Mouse (Mus musculus): ENCODE measurements around the gene Zfp217.
"Not testable (repeated sequence)": the region's sequence is repeated elsewhere in the genome, so short reads cannot be mapped to it uniquely, and the experiment has no call there.

Gene Zfp217

DNA sequence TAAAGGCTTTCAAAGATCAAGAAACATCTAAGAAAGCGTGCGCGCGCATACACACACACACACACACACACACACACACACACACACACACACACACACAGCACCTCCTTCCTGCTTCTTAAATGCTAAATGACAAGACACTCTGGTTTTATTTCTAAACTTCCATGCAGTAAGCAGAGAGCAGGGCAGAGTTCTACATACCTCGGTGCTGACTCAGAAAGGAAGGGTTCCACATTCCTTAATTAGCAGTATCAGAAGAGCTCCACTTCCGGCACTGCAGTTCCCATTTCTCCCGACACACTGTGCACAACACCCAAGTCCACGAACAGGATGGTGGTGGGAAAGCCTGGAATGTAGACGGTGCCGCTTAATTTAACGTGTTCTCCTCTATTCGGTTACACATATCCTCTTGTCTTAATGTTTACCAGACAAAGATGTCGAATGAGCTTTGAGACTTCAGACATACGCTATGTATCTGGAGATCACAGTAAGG lies at the start of gene Zfp217:
Gene Zfp217, minus strand, starts transcription at position 443 of the 493 bp plus-strand sequence.
- no peak for DNase-seq (ENCODE audit: low read depth)

DNA sequence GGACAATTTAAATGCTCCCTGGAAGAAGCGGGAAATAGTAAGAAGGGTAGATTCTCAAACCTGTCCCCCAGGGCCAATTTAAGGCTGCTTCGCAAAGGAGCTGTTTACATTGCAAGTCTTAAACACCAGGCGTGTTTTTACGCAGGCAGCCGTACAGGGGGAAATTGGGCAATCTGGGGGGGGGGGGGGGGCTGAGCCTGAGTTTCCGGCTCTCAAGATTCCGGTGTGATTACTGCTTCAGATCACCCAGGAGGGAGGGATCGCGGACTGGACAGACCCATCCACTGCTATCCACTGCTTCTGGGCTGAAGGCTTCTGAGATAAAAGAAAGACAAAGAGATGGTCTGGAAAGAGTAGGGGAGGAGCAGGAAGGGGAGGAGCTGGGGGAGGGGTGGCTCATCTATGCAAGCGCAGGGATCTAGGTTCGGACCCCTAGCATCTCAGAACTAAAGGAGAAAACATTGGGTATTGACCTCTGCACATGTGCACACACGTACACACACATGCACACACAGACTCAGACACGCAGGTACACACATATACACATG lies 47.7 kb upstream of the Zfp217 start:
- DNase-seq (ENCODE audit: low read depth) = no peak

DNA sequence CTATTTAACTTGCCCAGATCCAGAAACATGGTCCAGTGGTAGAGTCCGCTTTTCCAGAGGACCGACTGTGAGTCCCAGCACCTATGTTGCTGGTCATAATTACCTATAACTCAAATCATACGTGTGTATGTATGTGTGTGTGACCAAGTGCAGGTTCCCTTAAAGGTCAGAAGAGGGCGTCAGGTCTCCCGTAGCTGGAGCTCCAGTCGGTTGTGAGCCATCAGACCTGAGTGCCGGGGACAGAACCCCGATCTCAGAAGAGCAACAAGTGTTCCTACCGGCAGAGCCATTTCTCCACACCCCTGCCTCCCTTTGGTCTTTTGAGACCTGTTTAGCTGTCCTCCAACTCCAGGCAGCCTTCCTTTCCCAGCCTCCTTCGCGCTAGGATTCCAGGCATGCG lies 46.9 kb upstream of the Zfp217 start:
- no peak for DNase-seq (ENCODE audit: low read depth)

DNA sequence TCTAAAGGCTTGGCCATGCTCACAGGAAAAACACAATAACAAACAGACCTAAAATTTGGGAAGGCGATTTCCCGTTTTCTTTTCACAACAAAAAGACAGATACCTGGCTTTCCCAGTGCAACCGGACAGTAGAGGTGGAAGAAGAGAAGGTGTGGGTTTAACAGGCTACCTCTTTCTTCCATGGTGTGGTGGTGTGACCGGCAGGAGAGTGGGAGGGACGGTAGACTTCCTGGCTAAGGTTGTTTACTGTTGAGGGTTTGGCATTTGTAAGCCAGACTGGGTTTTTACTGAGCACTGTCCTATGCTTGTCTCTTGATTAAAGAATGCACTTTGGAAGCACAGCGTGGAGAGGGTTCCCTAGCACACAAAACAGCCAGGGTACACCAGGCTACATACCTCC lies 45.9 kb upstream of the Zfp217 start:
- DNase-seq (ENCODE audit: low read depth) = no peak

DNA sequence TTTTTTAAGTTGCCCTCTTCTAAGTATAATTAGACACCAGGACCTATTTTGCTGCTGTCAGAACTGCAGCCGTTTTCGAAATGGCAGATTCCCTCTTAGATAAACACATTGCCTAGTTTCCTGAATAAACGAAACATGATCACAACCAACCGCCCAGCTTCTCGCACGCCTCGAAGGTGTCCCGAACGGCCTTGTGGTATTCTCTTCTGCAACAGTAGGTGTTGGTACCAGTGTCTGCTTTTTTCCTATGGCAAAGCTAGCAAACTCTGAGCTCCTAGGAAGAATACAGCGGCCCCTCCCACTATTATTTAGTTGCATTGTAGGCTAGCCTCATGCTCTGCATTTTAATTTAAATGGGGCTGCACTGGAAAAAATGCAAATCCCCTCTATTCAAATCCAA lies 45.3 kb upstream of the Zfp217 start:
- DNase-seq (ENCODE audit: low read depth) = no peak

DNA sequence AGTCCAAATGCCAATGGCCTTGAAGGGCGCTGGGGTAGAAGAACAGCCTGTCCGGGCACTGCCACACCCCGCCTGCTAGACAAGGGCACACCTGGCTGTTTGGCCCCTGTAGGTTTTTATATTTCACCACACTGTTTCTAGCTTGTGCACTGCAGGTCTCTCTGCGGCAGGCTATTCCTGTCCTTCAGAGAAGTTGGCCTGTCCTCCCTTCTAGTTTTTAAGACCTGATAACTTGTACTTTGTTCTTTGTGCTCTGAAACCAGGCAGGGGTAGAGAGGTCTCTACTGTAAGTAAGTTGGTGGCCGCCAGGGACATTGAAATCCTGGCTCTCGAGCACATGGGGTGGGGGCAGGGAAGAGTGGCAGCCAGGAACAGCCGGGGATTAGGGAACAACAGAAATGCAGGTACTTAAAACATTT lies 44.8 kb upstream of the Zfp217 start:
- no peak for DNase-seq (ENCODE audit: low read depth)

DNA sequence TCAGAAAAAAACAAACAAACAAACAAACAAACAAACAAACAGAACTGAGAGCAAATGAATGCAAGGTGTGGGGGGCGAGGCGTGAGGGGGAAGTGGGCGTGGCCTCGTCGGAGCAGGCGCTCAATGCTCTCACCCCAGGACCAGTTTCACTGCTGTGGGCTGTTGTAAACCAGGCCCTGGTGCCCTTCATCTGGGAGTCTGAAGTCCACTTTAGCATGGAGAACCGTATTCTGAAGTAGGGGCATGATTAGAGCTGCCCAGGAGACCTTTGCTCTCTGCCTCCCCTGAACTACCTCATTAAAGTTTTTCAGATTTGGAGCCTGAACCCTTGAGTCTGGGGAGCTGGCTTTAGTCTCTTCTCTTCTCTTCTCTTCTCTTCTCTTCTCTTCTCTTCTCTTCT lies 40.8 kb upstream of the Zfp217 start:
- no peak for DNase-seq (ENCODE audit: low read depth)

DNA sequence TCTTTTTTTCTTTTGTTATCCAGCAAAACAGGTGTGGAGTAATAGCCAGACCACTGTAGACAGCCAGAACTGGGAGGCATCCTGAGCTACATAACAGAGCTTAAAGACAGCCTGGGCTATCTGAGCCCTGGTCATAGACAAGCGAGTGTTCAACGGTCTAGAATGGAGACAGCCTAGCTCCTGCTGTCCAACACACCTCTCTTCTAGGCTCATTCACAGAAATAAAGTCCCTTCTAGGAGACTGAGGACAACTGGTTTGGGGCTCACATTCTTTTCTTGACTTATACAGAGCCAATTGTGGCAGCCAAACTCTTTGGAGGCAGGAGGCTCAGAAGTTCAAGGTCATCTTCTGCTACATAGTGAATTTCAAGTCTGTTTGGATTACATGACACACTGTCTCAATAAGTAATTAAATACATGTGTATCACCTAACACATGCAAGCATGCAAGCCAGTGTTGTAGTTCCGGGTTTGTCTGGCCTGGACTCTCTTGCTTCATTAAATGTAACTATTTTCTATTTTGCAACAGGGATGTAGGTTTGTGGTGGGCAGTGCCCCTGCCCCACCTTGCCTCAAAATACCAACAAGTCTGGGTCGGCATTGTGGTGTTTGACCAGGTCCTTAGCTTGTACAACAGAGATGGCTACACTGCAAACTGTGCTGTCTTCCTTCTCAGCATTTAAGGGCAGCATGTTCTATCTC lies 37.4 kb upstream of the Zfp217 start:
- DNase-seq (ENCODE audit: low read depth) = no peak

- DNase-seq (ENCODE audit: low read depth) = no peak
Measured at GRCm38 (mm10) chr2:170184175-170184983, 36.5 kb upstream of the Zfp217 start.

DNA sequence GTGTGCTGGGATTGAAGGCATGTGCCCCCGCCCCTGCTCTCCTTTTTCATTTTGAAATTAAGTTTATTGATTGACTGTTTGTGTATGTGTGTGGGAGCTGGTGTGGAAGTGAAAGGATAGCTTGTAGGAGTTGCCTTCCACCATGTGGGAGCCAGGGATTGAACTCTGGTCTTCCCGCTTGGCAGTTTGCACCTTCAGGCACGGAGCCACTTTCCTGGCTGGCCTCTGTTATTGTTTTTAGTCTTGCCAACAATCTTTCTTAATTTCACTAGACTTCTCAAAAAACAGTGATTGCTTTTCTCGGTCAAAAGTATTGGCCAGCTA lies 35.9 kb upstream of the Zfp217 start:
- no peak for DNase-seq (ENCODE audit: low read depth)

DNA sequence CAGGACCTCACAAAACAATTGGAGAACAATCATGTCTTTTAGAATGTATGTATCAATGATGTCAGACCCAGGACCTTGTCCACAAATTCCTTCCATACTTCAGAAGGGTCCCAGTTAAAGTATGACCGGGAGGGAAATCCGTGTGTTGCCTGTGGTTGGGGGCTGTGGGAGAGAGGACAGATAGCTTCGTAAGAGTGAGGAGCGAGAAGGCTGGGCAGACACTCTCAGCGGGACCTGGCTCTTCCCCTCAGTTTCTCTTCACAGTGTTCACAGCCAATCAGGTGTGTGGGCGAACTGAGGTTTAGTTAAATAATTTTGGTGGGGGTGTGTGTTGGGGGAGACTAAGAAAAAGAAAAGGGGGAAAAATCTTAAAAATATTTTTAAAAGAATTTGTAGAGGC lies 34.0 kb upstream of the Zfp217 start:
- DNase-seq (ENCODE audit: low read depth) = no peak

- not testable (repeated sequence) for DNase-seq (ENCODE audit: low read depth)
Measured at GRCm38 (mm10) chr2:170180769-170181168, 32.9 kb upstream of the Zfp217 start.

- DNase-seq (ENCODE audit: low read depth) = no peak
Measured at GRCm38 (mm10) chr2:170179317-170179716, 31.4 kb upstream of the Zfp217 start.

DNA sequence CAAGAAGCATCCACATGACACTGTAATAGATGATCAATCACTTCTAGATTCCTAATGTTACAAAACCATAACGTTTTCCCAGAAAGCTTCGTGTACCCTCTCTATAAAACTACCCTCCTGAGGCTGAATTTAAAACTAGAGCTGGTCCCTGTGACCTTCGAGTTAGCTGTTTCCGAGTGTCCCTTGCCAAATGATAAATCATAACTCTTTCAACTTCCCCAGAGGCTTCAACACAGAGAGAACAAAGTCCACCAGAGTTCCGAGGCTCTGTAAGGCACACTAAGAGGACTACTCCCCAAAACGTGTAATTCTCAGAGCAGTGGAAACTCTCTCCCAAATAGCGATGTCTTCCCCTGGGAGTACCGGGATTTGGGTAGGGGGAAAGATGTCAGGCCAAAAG lies 29.4 kb upstream of the Zfp217 start:
- DNase-seq (ENCODE audit: low read depth) = no peak

- DNase-seq (ENCODE audit: low read depth) = no peak
Measured at GRCm38 (mm10) chr2:170176284-170176926, 28.5 kb upstream of the Zfp217 start.

DNA sequence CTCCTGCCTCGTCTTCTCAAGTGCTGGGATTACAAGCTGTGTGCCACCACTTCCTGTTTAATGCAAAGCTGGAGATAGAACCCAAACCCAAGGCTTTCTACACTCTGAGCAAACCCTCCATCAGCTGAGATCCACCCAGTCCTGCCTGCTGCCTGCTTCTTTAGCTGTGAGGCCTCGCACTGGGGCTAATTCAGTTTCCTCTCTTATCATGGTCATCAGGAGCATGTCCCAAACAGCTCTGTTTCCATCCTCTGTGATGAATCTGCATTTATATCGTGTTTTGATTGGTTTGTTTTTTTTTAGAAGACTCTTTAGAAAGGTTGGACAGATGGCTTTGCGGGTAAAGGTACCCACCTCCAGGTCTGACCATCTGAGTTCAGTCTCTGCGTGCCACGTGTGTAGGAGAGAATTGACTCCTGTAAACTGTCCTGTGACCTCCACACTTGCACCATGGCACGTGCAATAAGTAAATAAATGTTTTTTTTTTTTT lies 27.8 kb upstream of the Zfp217 start:
- no peak for DNase-seq (ENCODE audit: low read depth)

DNA sequence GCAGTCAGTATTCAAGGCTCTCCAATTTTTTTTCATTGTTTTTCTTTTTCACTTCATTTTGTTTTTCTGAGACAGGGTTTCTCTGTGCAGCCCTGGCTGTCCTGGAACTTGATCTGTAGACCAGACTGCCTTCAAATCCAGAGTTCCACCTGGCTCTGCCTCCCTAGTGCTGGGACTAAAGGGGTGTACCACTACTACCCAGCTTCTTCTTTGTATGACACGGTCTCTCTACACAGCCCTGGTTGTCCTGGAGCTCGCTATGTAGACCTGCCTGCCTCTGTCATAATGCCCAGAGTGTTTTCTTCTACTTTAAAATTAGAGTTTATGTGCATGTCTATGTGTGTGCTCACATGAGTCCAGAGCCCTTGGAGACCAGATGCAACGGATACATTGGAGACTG lies 27.3 kb upstream of the Zfp217 start:
- no peak for DNase-seq (ENCODE audit: low read depth)

- DNase-seq (ENCODE audit: low read depth) = no peak
Measured at GRCm38 (mm10) chr2:170169062-170169461, 21.2 kb upstream of the Zfp217 start.

- no peak for DNase-seq (ENCODE audit: low read depth)
Measured at GRCm38 (mm10) chr2:170165649-170166048, 17.7 kb upstream of the Zfp217 start.

GRCm38 (mm10) chr2:170163671-170164462 lies 16.0 kb upstream of the Zfp217 start:
- DNase-seq (ENCODE audit: low read depth) = no peak

DNA sequence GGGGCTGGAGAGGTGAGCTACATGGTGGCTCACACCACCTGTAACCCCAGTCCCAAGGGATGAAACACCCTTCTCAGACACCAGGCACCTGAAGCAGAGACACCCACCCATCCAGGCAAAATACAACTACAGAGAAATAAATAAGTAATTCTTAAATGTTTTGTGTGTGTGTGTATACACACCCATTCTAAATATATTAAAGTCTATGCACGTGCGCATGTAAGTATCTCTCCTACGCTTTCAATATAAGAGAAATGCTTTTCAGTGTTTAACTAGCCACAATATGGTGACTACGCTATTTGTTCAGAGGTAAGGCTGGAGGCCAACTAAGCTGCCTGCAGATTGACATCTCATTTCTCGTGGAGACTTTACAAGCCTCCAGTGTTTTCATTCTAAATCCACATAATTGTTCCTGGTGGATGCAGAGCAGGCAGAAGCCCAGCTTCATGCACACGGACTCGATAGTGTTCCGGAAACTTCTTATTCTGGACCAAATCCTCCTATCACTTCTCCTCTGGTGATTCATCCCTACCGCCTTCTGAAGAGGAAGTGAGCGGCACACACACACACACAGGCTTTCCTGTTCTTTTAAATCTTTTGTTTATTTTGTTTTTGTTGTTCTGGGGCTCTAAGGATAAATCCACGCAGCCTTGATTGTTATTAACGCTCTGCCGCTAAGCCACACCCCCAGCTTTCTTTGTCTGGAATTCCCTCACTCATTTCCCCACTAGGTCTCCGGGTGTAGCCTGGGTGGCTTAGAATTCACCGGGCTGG lies 12.1 kb upstream of the Zfp217 start:
- DNase-seq (ENCODE audit: low read depth) = no peak
